Mouse (Mus musculus): Measurements from ENCODE around the gene Slc39a11. TPM values are rescaled to one million over a fixed set of nuclear protein-coding genes. Genes with fewer than 3 reads are reported as not detected.

The Slc39a11 gene
- polyA plus RNA-seq, 1 experiment from 2014 or later, result 30.0 TPM

GRCm38 (mm10) chr11:113334444-113334881 lies 315.4 kb downstream of the Slc39a11 start:
- H3K4me3 ChIP-seq, result no peak overlapping the region
- ATAC-seq (ENCODE audit: insufficient number of reproducible peaks, low FRiP score, low TSS enrichment, low read depth), result no peak
- H3K27ac ChIP-seq, result no peak overlapping the region
- WGBS, result 21% methylated on average over 5 of the region's 5 CpGs
- no peaks in the 10 kb centered on the region for H3K36me3 ChIP-seq
- no peaks in the 10 kb centered on the region for H3K27me3 ChIP-seq
- H3K9me3 ChIP-seq, result no peaks in the 10 kb centered on the region
- no peak overlapping the region for H3K9ac ChIP-seq
- peaks cover 9% of the 10 kb centered on the region for H3K4me1 ChIP-seq
- no peak overlapping the region for H3K4me2 ChIP-seq

GRCm38 (mm10) chr11:113333535-113333934 lies 316.3 kb downstream of the Slc39a11 start:
- Histone ChIP-seq H3K4me1 (peaks cover 9% of the 10 kb centered on the region), H3K9ac (no peak overlapping the region), H3K4me3 (no peak overlapping the region), H3K27me3 (no peaks in the 10 kb centered on the region), H3K27ac (no peak overlapping the region), H3K4me2 (no peak overlapping the region), H3K36me3 (no peaks in the 10 kb centered on the region), H3K9me3 (no peaks in the 10 kb centered on the region)
- whole genome bisulfite sequencing, result 71% methylated on average over 9 of the region's 9 CpGs
- ATAC-seq (ENCODE audit: insufficient number of reproducible peaks, low FRiP score, low TSS enrichment, low read depth), result no peak

GRCm38 (mm10) chr11:113330061-113330591 lies 319.8 kb downstream of the Slc39a11 start:
- no peaks in the 10 kb centered on the region for H3K9me3 ChIP-seq
- no peaks in the 10 kb centered on the region for H3K36me3 ChIP-seq
- H3K4me3 ChIP-seq, result no peak overlapping the region
- 73% methylated on average over 13 of the region's 13 CpGs for WGBS
- no peak overlapping the region for H3K9ac ChIP-seq
- no peaks in the 10 kb centered on the region for H3K27me3 ChIP-seq
- no peak overlapping the region for H3K4me2 ChIP-seq
- no peak overlapping the region for H3K27ac ChIP-seq
- H3K4me1 ChIP-seq, result peaks cover 16% of the 10 kb centered on the region
- no peak for ATAC-seq (ENCODE audit: insufficient number of reproducible peaks, low FRiP score, low TSS enrichment, low read depth)

DNA sequence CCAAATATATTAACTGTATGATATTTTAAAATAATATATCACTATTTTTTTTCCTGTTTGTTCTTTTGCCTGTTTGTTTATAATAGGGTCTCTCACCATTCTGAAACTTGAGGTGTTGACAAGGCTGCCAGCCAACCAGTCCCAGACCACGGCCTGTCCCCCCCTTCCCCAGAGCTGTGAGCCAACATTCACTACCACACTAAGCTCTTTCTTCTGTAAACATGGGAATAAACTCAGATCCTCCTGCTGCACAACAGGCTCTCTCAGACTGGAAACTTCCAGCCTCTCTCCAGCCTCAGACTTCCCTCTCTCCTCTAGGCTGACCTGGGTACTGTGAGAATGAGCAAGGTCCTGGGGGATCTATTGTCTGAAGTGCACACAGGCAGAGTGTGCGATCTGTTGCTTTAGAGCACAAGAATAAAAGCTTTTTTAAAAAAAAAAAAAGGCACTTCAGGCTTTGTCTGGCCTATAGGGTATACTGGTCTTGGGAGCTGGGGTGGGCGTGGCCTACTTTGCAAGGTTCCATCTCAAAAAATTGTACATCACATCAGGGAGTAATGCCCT lies 322.3 kb downstream of the Slc39a11 start:
- Histone ChIP-seq H3K27me3 (no peaks in the 10 kb centered on the region), H3K27ac (no peak overlapping the region), H3K9ac (no peak overlapping the region), H3K9me3 (no peaks in the 10 kb centered on the region), H3K4me3 (no peak overlapping the region), H3K4me1 (peaks cover 7% of the 10 kb centered on the region; the same call in 1 of the 2 replicates), H3K36me3 (no peaks in the 10 kb centered on the region), H3K4me2 (no peak overlapping the region)
- WGBS, result 71% methylated on average over 3 of the region's 3 CpGs
- no peak for ATAC-seq (ENCODE audit: insufficient number of reproducible peaks, low FRiP score, low TSS enrichment, low read depth)

DNA sequence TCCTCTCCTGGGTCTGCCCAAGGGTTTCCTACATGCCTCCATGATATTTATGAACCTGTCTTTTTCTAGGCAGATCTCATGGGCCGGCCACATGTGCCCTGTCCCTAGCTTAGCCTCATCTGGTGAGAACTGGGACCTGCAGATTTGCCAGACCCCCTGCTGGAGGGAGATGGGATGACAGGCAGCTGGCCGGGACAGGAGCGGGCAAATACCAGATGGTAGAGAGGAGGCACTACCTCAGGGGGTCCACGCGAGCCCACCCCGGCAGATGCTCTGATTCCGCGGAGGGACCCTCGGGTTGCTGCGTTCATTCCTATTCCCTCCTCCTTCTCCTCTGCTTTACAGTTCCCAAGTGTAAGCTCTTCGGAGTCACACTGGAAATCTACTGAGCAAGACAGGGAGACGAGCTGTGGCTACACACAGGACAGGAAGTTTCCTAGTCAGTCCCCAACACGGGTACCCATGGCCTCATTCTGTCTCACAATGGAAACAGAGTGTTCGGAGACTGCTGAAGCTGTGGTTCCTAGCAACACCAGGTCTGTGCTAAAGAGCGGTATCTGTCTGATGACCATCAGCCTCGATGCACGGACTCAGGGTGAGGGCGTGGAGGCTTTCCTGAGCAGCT lies 323.4 kb downstream of the Slc39a11 start:
- WGBS, result 28% methylated on average over 18 of the region's 18 CpGs
- H3K9ac ChIP-seq, result no peak overlapping the region
- peak overlapping the region; percentile 43; the same call in 1 of the 2 replicates for H3K27ac ChIP-seq
- peak overlapping the region; percentile 12 for H3K4me3 ChIP-seq
- no peaks in the 10 kb centered on the region for H3K36me3 ChIP-seq
- peak overlapping the region; percentile 31 for H3K4me2 ChIP-seq
- ATAC-seq (ENCODE audit: insufficient number of reproducible peaks, low FRiP score, low TSS enrichment, low read depth), result no peak
- H3K27me3 ChIP-seq, result no peaks in the 10 kb centered on the region
- no peaks in the 10 kb centered on the region for H3K9me3 ChIP-seq
- peaks cover 7% of the 10 kb centered on the region; the same call in 1 of the 2 replicates for H3K4me1 ChIP-seq

DNA sequence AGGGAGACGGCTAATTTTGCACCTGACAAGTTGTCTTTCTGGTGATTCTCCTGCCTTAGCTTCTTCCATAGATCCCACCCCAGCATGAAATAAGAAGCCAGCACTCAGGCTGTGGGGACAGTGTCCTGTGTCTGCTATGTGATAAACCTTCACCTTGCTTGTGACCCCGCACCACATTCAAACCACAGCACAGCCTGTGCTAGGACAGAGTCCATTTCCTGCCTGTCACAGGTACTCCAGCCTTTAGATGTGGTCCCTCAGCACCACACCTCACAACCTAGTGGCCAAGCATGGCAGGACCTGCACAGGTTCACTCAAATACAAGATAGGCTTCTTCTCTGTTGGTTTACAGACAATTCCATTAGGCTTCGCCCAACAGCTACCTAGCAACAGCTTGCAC lies 328.3 kb downstream of the Slc39a11 start:
- Histone ChIP-seq H3K4me1 (peaks cover 4% of the 10 kb centered on the region; the same call in 1 of the 2 replicates), H3K9ac (no peak overlapping the region), H3K4me2 (no peak overlapping the region), H3K36me3 (no peaks in the 10 kb centered on the region), H3K9me3 (no peaks in the 10 kb centered on the region), H3K27ac (no peak overlapping the region), H3K4me3 (no peak overlapping the region), H3K27me3 (no peaks in the 10 kb centered on the region)
- no peak for ATAC-seq (ENCODE audit: insufficient number of reproducible peaks, low FRiP score, low TSS enrichment, low read depth)
- WGBS, result 98% methylated on average over 3 of the region's 3 CpGs

- 0 out of 2 replicates have a peak, but pooled peaks cover 6% of the 10 kb centered on the region for H3K36me3 ChIP-seq
- 57% methylated on average over 10 of the region's 10 CpGs for WGBS
- no peak overlapping the region for H3K4me3 ChIP-seq
- no peak for ATAC-seq (ENCODE audit: insufficient number of reproducible peaks, low FRiP score, low TSS enrichment, low read depth)
- H3K27me3 ChIP-seq, result no peaks in the 10 kb centered on the region
- no peak overlapping the region for H3K9ac ChIP-seq
- no peak overlapping the region for H3K4me2 ChIP-seq
- H3K27ac ChIP-seq, result no peak overlapping the region
- no peaks in the 10 kb centered on the region for H3K4me1 ChIP-seq
- H3K9me3 ChIP-seq, result no peaks in the 10 kb centered on the region
Measured at GRCm38 (mm10) chr11:113309265-113309951, 340.5 kb downstream of the Slc39a11 start.

DNA sequence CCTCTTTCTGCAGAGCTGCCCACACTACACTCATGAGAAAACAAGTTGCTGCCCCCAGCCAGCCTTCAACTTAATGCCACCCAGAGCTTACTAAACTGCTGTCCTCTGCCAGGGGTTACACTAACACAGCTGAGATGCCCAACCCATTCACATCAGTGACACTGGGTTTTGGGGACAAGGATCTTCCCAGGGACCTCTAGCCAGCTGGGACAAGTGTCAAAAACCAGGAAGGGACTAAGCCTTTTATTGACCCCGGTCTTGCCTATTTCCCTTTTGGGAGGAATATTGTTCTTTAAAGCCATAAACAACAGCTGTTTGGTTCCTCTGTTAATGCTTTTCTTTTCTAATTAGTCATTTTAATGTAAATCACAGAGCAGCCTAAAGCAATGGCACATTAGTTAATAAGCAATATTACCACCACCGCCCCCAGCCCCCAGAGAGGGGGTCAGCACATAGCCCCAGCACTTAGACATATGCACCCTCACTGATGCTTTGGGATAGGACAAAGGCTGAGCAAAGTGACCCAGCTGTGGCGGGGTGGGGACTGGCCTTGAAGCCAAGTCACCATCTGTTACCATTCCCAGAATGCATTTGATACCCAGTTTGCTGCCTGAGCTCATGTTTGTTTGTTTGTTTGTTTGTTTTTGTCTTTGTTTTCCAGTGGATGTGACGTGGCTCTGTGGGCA lies 341.5 kb downstream of the Slc39a11 start:
- no peak overlapping the region for H3K4me2 ChIP-seq
- 0 out of 2 replicates have a peak, but pooled peaks cover 6% of the 10 kb centered on the region for H3K36me3 ChIP-seq
- WGBS, result 62% methylated on average over 4 of the region's 4 CpGs
- H3K4me1 ChIP-seq, result no peaks in the 10 kb centered on the region
- H3K27me3 ChIP-seq, result no peaks in the 10 kb centered on the region
- no peak overlapping the region for H3K4me3 ChIP-seq
- no peak overlapping the region for H3K27ac ChIP-seq
- no peaks in the 10 kb centered on the region for H3K9me3 ChIP-seq
- no peak overlapping the region for H3K9ac ChIP-seq
- ATAC-seq (ENCODE audit: insufficient number of reproducible peaks, low FRiP score, low TSS enrichment, low read depth), result no peak

GRCm38 (mm10) chr11:113303204-113303603 lies 346.7 kb downstream of the Slc39a11 start:
- 84% methylated on average over 5 of the region's 5 CpGs for WGBS
- no peaks in the 10 kb centered on the region for H3K9me3 ChIP-seq
- no peaks in the 10 kb centered on the region for H3K27me3 ChIP-seq
- no peak overlapping the region for H3K27ac ChIP-seq
- no peak for ATAC-seq (ENCODE audit: insufficient number of reproducible peaks, low FRiP score, low TSS enrichment, low read depth)
- no peak overlapping the region for H3K4me2 ChIP-seq
- H3K36me3 ChIP-seq, result 0 out of 2 replicates have a peak, but pooled peaks cover 6% of the 10 kb centered on the region
- H3K4me1 ChIP-seq, result no peaks in the 10 kb centered on the region
- no peak overlapping the region for H3K4me3 ChIP-seq
- no peak overlapping the region for H3K9ac ChIP-seq

DNA sequence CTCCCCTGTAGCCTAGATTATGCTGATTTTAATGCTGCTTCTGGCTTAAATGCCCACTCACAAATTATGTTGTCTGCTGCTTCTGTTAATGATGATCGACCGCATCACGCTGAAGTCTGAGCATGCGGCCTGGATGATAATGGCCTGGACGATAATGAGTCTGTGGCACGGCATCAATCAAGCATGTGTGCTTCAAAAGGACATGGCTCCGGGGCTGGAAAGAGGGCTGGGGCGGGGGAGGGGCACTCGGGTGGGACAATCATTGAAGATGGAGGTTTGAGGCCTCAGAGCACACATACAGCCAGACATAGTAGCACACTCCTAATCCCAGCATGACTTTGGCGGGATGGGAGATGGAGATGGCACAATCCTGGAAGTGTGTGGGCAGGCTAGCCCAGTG lies 350.4 kb downstream of the Slc39a11 start:
- 57% methylated on average over 10 of the region's 10 CpGs for WGBS
- H3K36me3 ChIP-seq, result no peaks in the 10 kb centered on the region
- no peak overlapping the region for H3K4me3 ChIP-seq
- no peaks in the 10 kb centered on the region for H3K27me3 ChIP-seq
- H3K4me1 ChIP-seq, result peaks cover 16% of the 10 kb centered on the region
- H3K9ac ChIP-seq, result no peak overlapping the region
- no peak overlapping the region for H3K4me2 ChIP-seq
- ATAC-seq (ENCODE audit: insufficient number of reproducible peaks, low FRiP score, low TSS enrichment, low read depth), result no peak
- H3K9me3 ChIP-seq, result no peaks in the 10 kb centered on the region
- H3K27ac ChIP-seq, result no peak overlapping the region

GRCm38 (mm10) chr11:113297765-113298164 lies 352.1 kb downstream of the Slc39a11 start:
- Histone ChIP-seq H3K36me3 (no peaks in the 10 kb centered on the region), H3K9me3 (no peaks in the 10 kb centered on the region), H3K9ac (no peak overlapping the region), H3K4me1 (peaks cover 28% of the 10 kb centered on the region), H3K4me3 (no peak overlapping the region), H3K27me3 (no peaks in the 10 kb centered on the region), H3K4me2 (no peak overlapping the region), H3K27ac (no peak overlapping the region)
- no peak for ATAC-seq (ENCODE audit: insufficient number of reproducible peaks, low FRiP score, low TSS enrichment, low read depth)
- 18% methylated on average over 2 of the region's 2 CpGs for WGBS
